Mouse (Mus musculus): ENCODE measurements around the gene Bms1. TPM values are rescaled to one million over a fixed set of nuclear protein-coding genes. Genes with fewer than 3 reads are reported as not detected.

The Bms1 gene
- polyA plus RNA-seq, 1 experiment from 2014 or later, result 25.1 TPM

GRCm38 (mm10) chr6:118408510-118408909, 10.8 kb downstream of the Bms1 start:
- Histone ChIP-seq H3K36me3 (ENCODE audit: control insufficient read depth, insufficient read depth, low read length) (peaks cover 32% of the 10 kb centered on the region), H3K9me3 (replicated peaks; ENCODE audit: control insufficient read depth, low read length) (no peaks in the 10 kb centered on the region), H3K4me2 (no peak overlapping the region), H3K27me3 (ENCODE audit: control insufficient read depth, insufficient read depth, low read length) (no peaks in the 10 kb centered on the region), H3K4me3 (ENCODE audit: low read depth, low read length) (no peak overlapping the region), H3K27ac (ENCODE audit: low read depth, low read length) (no peak overlapping the region), H3K9ac (ENCODE audit: low read depth, low read length) (no peak overlapping the region), H3K4me1 (ENCODE audit: control insufficient read depth, insufficient read depth, low read length) (no peaks in the 10 kb centered on the region)
- WGBS (ENCODE audit: insufficient replicate concordance), result 88% methylated on average over 5 of the region's 5 CpGs
- no peak for ATAC-seq (replicated peaks; ENCODE audit: insufficient number of reproducible peaks, low FRiP score, low TSS enrichment)

DNA sequence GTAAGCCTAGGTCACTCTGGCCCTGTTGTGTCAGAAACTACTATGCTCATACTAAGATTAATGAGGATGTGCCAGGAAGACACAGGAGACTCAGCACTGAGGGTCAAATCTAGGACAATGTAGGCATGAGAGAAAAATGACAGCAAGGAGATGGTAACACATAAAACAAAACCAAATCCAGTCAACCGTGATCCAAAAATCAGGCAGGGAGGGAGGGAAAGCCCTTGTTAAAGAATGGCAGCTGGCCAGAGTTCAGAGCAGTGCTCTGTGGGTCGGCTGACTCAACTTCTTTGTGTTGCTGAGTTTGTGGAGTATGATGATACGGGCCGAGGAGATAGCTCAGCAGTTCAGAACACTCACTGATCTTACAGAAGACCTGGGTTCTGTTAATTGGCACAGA, 12.9 kb downstream of the Bms1 start:
- 85% methylated on average over 4 of the region's 4 CpGs for WGBS (ENCODE audit: insufficient replicate concordance)
- Histone ChIP-seq H3K9ac (ENCODE audit: low read depth, low read length) (no peak overlapping the region), H3K9me3 (replicated peaks; ENCODE audit: control insufficient read depth, low read length) (no peaks in the 10 kb centered on the region), H3K27me3 (ENCODE audit: control insufficient read depth, insufficient read depth, low read length) (no peaks in the 10 kb centered on the region), H3K36me3 (ENCODE audit: control insufficient read depth, insufficient read depth, low read length) (peaks cover 27% of the 10 kb centered on the region), H3K4me1 (ENCODE audit: control insufficient read depth, insufficient read depth, low read length) (no peaks in the 10 kb centered on the region), H3K27ac (ENCODE audit: low read depth, low read length) (no peak overlapping the region), H3K4me2 (no peak overlapping the region), H3K4me3 (ENCODE audit: low read depth, low read length) (no peak overlapping the region)
- no peak for ATAC-seq (replicated peaks; ENCODE audit: insufficient number of reproducible peaks, low FRiP score, low TSS enrichment)

- Histone ChIP-seq H3K4me2 (no peak overlapping the region), H3K27me3 (ENCODE audit: control insufficient read depth, insufficient read depth, low read length) (no peaks in the 10 kb centered on the region), H3K27ac (ENCODE audit: low read depth, low read length) (no peak overlapping the region), H3K4me3 (ENCODE audit: low read depth, low read length) (no peak overlapping the region), H3K9ac (ENCODE audit: low read depth, low read length) (no peak overlapping the region), H3K9me3 (replicated peaks; ENCODE audit: control insufficient read depth, low read length) (no peaks in the 10 kb centered on the region), H3K36me3 (ENCODE audit: control insufficient read depth, insufficient read depth, low read length) (peaks cover 10% of the 10 kb centered on the region), H3K4me1 (ENCODE audit: control insufficient read depth, insufficient read depth, low read length) (no peaks in the 10 kb centered on the region)
- no peak for ATAC-seq (replicated peaks; ENCODE audit: insufficient number of reproducible peaks, low FRiP score, low TSS enrichment)
These were observed 28.5 kb downstream of the Bms1 start for GRCm38 (mm10) chr6:118390746-118391145.

- Histone ChIP-seq H3K4me3 (ENCODE audit: low read depth, low read length) (no peak overlapping the region), H3K9ac (ENCODE audit: low read depth, low read length) (no peak overlapping the region), H3K4me2 (no peak overlapping the region), H3K4me1 (ENCODE audit: control insufficient read depth, insufficient read depth, low read length) (no peaks in the 10 kb centered on the region), H3K27me3 (ENCODE audit: control insufficient read depth, insufficient read depth, low read length) (no peaks in the 10 kb centered on the region), H3K9me3 (replicated peaks; ENCODE audit: control insufficient read depth, low read length) (no peaks in the 10 kb centered on the region), H3K36me3 (ENCODE audit: control insufficient read depth, insufficient read depth, low read length) (peaks cover 21% of the 10 kb centered on the region), H3K27ac (ENCODE audit: low read depth, low read length) (no peak overlapping the region)
- 89% methylated on average over 3 of the region's 3 CpGs for WGBS (ENCODE audit: insufficient replicate concordance)
- ATAC-seq (replicated peaks; ENCODE audit: insufficient number of reproducible peaks, low FRiP score, low TSS enrichment), result no peak
These were observed 33.3 kb downstream of the Bms1 start for GRCm38 (mm10) chr6:118385962-118386361.

DNA sequence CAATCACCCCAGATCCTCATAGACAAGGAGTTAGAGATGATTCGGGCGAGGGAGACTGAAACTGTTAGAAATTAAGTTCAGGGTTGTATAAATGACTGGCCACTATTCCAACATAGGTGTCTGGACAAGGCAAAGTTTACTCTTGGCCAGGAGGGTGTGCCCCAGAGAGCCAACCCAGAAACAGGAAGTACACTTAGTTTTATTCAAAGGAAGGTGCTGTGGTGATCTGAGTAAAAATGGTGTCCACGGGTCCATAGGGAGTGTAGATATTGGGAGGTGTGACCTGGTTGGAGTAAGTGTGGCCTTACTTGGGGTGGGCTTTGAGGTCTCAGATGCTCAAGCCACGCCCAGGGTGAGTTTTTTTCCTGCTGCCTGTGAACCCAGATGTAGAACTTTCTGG, 38.0 kb downstream of the Bms1 start:
- no peak overlapping the region for H3K4me2 ChIP-seq
- no peak overlapping the region for H3K4me3 ChIP-seq (ENCODE audit: low read depth, low read length)
- H3K27me3 ChIP-seq (ENCODE audit: control insufficient read depth, insufficient read depth, low read length), result peaks cover 13% of the 10 kb centered on the region
- H3K9ac ChIP-seq (ENCODE audit: low read depth, low read length), result no peak overlapping the region
- H3K27ac ChIP-seq (ENCODE audit: low read depth, low read length), result no peak overlapping the region
- WGBS (ENCODE audit: insufficient replicate concordance), result 77% methylated on average over 4 of the region's 4 CpGs
- ATAC-seq (replicated peaks; ENCODE audit: insufficient number of reproducible peaks, low FRiP score, low TSS enrichment), result no peak
- H3K4me1 ChIP-seq (ENCODE audit: control insufficient read depth, insufficient read depth, low read length), result no peaks in the 10 kb centered on the region
- H3K36me3 ChIP-seq (ENCODE audit: control insufficient read depth, insufficient read depth, low read length), result peaks cover 16% of the 10 kb centered on the region
- H3K9me3 ChIP-seq (replicated peaks; ENCODE audit: control insufficient read depth, low read length), result no peaks in the 10 kb centered on the region

- Histone ChIP-seq H3K4me2 (no peak overlapping the region), H3K27ac (ENCODE audit: low read depth, low read length) (no peak overlapping the region), H3K4me3 (ENCODE audit: low read depth, low read length) (no peak overlapping the region), H3K9me3 (replicated peaks; ENCODE audit: control insufficient read depth, low read length) (no peaks in the 10 kb centered on the region), H3K27me3 (ENCODE audit: control insufficient read depth, insufficient read depth, low read length) (peaks cover 15% of the 10 kb centered on the region), H3K36me3 (ENCODE audit: control insufficient read depth, insufficient read depth, low read length) (peaks cover 16% of the 10 kb centered on the region), H3K9ac (ENCODE audit: low read depth, low read length) (no peak overlapping the region), H3K4me1 (ENCODE audit: control insufficient read depth, insufficient read depth, low read length) (no peaks in the 10 kb centered on the region)
- no peak for ATAC-seq (replicated peaks; ENCODE audit: insufficient number of reproducible peaks, low FRiP score, low TSS enrichment)
- 49% methylated on average over 3 of the region's 3 CpGs for WGBS (ENCODE audit: insufficient replicate concordance)
These were observed 38.6 kb downstream of the Bms1 start for GRCm38 (mm10) chr6:118380630-118381029.

GRCm38 (mm10) chr6:118379451-118380167, 39.7 kb downstream of the Bms1 start:
- Histone ChIP-seq H3K36me3 (ENCODE audit: control insufficient read depth, insufficient read depth, low read length) (peaks cover 16% of the 10 kb centered on the region), H3K4me3 (ENCODE audit: low read depth, low read length) (no peak overlapping the region), H3K4me1 (ENCODE audit: control insufficient read depth, insufficient read depth, low read length) (no peaks in the 10 kb centered on the region), H3K27ac (ENCODE audit: low read depth, low read length) (no peak overlapping the region), H3K9me3 (replicated peaks; ENCODE audit: control insufficient read depth, low read length) (no peaks in the 10 kb centered on the region), H3K4me2 (no peak overlapping the region), H3K9ac (ENCODE audit: low read depth, low read length) (no peak overlapping the region), H3K27me3 (ENCODE audit: control insufficient read depth, insufficient read depth, low read length) (peaks cover 17% of the 10 kb centered on the region)
- 28% methylated on average over 20 of the region's 20 CpGs for WGBS (ENCODE audit: insufficient replicate concordance)
- peak; percentile 48; the same call in 1 of the 2 replicates for ATAC-seq (replicated peaks; ENCODE audit: insufficient number of reproducible peaks, low FRiP score, low TSS enrichment)

- H3K4me2 ChIP-seq, result no peak overlapping the region
- no peaks in the 10 kb centered on the region for H3K9me3 ChIP-seq (replicated peaks; ENCODE audit: control insufficient read depth, low read length)
- ATAC-seq (replicated peaks; ENCODE audit: insufficient number of reproducible peaks, low FRiP score, low TSS enrichment), result no peak
- no peak overlapping the region for H3K27ac ChIP-seq (ENCODE audit: low read depth, low read length)
- WGBS (ENCODE audit: insufficient replicate concordance), result 37% methylated on average over 10 of the region's 10 CpGs
- peaks cover 21% of the 10 kb centered on the region for H3K27me3 ChIP-seq (ENCODE audit: control insufficient read depth, insufficient read depth, low read length)
- no peaks in the 10 kb centered on the region for H3K4me1 ChIP-seq (ENCODE audit: control insufficient read depth, insufficient read depth, low read length)
- no peak overlapping the region for H3K4me3 ChIP-seq (ENCODE audit: low read depth, low read length)
- 0 out of 2 replicates have a peak, but pooled peaks cover 3% of the 10 kb centered on the region for H3K36me3 ChIP-seq (ENCODE audit: control insufficient read depth, insufficient read depth, low read length)
- H3K9ac ChIP-seq (ENCODE audit: low read depth, low read length), result no peak overlapping the region
These were observed 41.7 kb downstream of the Bms1 start for GRCm38 (mm10) chr6:118377611-118378010.

GRCm38 (mm10) chr6:118376023-118376422, 43.3 kb downstream of the Bms1 start:
- WGBS (ENCODE audit: insufficient replicate concordance), result 25% methylated on average over 10 of the region's 10 CpGs

More at GRCm38 (mm10) chr6:118376023-118376422, 43.3 kb downstream of the Bms1 start:
- Histone ChIP-seq H3K36me3 (ENCODE audit: control insufficient read depth, insufficient read depth, low read length) (no peaks in the 10 kb centered on the region), H3K27me3 (ENCODE audit: control insufficient read depth, insufficient read depth, low read length) (peaks cover 21% of the 10 kb centered on the region), H3K4me3 (ENCODE audit: low read depth, low read length) (no peak overlapping the region), H3K9ac (ENCODE audit: low read depth, low read length) (no peak overlapping the region), H3K9me3 (replicated peaks; ENCODE audit: control insufficient read depth, low read length) (no peaks in the 10 kb centered on the region), H3K27ac (ENCODE audit: low read depth, low read length) (no peak overlapping the region), H3K4me2 (no peak overlapping the region), H3K4me1 (ENCODE audit: control insufficient read depth, insufficient read depth, low read length) (no peaks in the 10 kb centered on the region)
- ATAC-seq (replicated peaks; ENCODE audit: insufficient number of reproducible peaks, low FRiP score, low TSS enrichment), result no peak
